Mouse (Mus musculus): Measurements from ENCODE around the gene Sac3d1. TPM values are rescaled to one million over a fixed set of nuclear protein-coding genes. Genes with fewer than 3 reads are reported as not detected.
"Not testable (repeated sequence)": the region's sequence is repeated elsewhere in the genome, so short reads cannot be mapped to it uniquely, and the experiment has no call there.

Gene Sac3d1
- 1 to 10 TPM; 9.2 to 9.3 TPM for total RNA-seq (2021)
- long read RNA-seq, experiment 1, transcript Sac3d1-201 (2 exons, 1,442 nt), result major isoform, 28 of 29 reads
- long read RNA-seq, experiment 1, partial matches to known transcripts, result 0 of 29 reads
- long read RNA-seq, experiment 1, other reads (novel, unspliced or antisense), result 1 of 29 reads
- long read RNA-seq, experiment 2, transcript Sac3d1-201 (2 exons, 1,442 nt), result major isoform, 20 of 20 reads
- long read RNA-seq, experiment 2, partial matches to known transcripts, result 0 of 20 reads
- long read RNA-seq, experiment 2, other reads (novel, unspliced or antisense), result 0 of 20 reads

GRCm38 (mm10) chr19:6117986-6118676 lies at the start of gene Sac3d1:
Gene Sac3d1 (minus strand): TSS chr19:6118650.
- intact Hi-C loops (cut with DNase I), result loop anchor here (2.0 to 5.0 kb wide), 2 partner anchors 33 to 71 kb away; partner anchors contain the start of genes Cdca5, Syvn1 and Zfpl1
- Histone ChIP-seq H3K27ac (peak within 1 kb of the TSS; percentile 92), H3K4me3 (peak within 1 kb of the TSS; percentile 78)
- no peak; the same call in 1 of the 2 replicates for TF ChIP-seq CTCF (IDR thresholded peaks at IDR 0.05)
- DNase-seq, result peak; percentile 88

GRCm38 (mm10) chr19:6166750-6167149 lies 48.3 kb upstream of the Sac3d1 start:
- intact Hi-C loops (cut with DNase I), result no loop called here
- TF ChIP-seq CTCF (IDR thresholded peaks at IDR 0.05), result no peak

GRCm38 (mm10) chr19:6163872-6164547 lies 45.6 kb upstream of the Sac3d1 start:
- intact Hi-C loops (cut with DNase I), result no loop called here
- peak overlapping the region; percentile 62 for H3K4me3 ChIP-seq
- no peak for TF ChIP-seq CTCF (IDR thresholded peaks at IDR 0.05)
- H3K27ac ChIP-seq, result peak overlapping the region; percentile 57; the same call in 1 of the 2 replicates
- DNase-seq, result peak; percentile 44

More at GRCm38 (mm10) chr19:6166750-6167149, 48.3 kb upstream of the Sac3d1 start:
- no peak for DNase-seq
- Histone ChIP-seq H3K4me3 (no peak overlapping the region), H3K27ac (no peak overlapping the region)

- Histone ChIP-seq H3K27ac (no peak overlapping the region), H3K4me3 (no peak overlapping the region)
- intact Hi-C loops (cut with DNase I), result no loop called here
- no peak for DNase-seq
- TF ChIP-seq CTCF (IDR thresholded peaks at IDR 0.05), result no peak
These were observed 38.8 kb upstream of the Sac3d1 start for GRCm38 (mm10) chr19:6157220-6157619.

GRCm38 (mm10) chr19:6156372-6156771 lies 37.9 kb upstream of the Sac3d1 start:
- Histone ChIP-seq H3K4me3 (no peak overlapping the region), H3K27ac (no peak overlapping the region)
- TF ChIP-seq CTCF (IDR thresholded peaks at IDR 0.05), result no peak
- no peak for DNase-seq
- intact Hi-C loops (cut with DNase I), result no loop called here

- no peak overlapping the region for H3K27ac ChIP-seq
- no peak for TF ChIP-seq CTCF (IDR thresholded peaks at IDR 0.05)
- no peak overlapping the region for H3K4me3 ChIP-seq
- intact Hi-C loops (cut with DNase I), result no loop called here
- DNase-seq, result no peak
These were observed 36.7 kb upstream of the Sac3d1 start for GRCm38 (mm10) chr19:6155174-6155573.

DNA sequence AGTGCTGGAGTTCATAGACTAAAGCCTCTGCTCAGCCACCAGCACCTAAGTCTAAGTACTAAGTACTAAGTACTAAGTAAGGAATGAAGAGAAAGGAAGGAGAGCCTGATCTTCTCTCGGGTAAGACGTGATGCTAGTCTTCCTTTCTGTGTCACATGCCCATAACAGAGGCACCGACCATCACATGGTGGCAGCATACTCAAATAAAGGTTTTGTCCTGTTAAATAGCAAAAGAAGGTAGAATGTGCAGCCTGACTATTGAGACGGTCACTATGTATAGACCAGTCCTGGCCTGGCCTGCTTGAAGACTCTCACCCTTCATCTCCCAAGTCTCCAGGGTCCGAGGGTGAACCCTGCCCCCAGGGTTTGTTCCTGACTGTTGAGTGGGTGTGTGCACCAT lies 26.4 kb upstream of the Sac3d1 start:
- Histone ChIP-seq H3K27ac (no peak overlapping the region), H3K4me3 (no peak overlapping the region)
- no peak for DNase-seq
- TF ChIP-seq CTCF (IDR thresholded peaks at IDR 0.05), result no peak
- intact Hi-C loops (cut with DNase I), result no loop called here

GRCm38 (mm10) chr19:6141394-6141749 lies 22.9 kb upstream of the Sac3d1 start, which contains the start of gene Arl2:
Gene Arl2 (minus strand): TSS chr19:6141548.
- peak; percentile 32; the same call in 1 of the 2 replicates for TF ChIP-seq CTCF (IDR thresholded peaks at IDR 0.05)

DNA sequence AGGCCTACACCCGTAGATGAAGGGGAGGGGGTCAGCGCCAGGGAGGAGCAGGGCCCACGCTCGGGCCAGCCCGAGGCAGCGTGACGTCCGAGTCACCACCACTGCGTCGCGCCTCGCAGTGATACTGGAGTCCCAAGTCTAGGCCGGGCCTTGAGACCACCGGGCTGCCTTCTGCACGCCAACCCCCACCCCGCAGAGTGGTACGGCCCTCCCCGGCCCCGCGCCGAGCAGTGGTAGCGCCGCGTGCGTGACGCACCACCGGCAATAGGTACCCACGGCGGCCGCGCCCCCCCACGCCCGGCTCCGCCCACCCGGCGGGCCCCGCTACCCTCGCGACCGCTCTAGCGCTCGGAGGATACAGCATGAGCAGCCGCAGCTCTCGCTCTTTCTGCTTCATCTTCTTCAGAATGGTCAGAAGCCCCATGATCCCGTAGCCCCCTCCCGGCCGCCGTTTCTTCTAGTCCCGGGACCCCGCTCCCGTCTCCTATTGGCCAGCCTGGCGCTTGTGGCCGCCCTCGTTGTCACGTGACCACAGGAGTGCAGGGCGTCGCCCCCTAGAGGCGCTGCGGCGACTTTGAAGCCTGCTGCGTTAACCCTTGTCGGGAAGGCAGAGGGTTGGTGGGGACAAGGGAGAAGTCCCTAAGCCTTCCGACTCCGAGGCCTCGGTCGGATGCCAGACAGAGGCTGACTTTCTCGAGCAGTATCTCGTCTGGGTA lies 22.4 kb upstream of the Sac3d1 start, which contains the start of gene Batf2:
TSS of gene Batf2 (plus strand) at position 306 of the 716 bp plus-strand sequence.
- TF ChIP-seq CTCF (IDR thresholded peaks at IDR 0.05), result peak; percentile 69
- peak; percentile 95 for DNase-seq
- Histone ChIP-seq H3K4me3 (peak within 1 kb of the TSS; percentile 97), H3K27ac (peak within 1 kb of the TSS; percentile 97)
- intact Hi-C loops (cut with DNase I), result loop anchor here (2.0 kb wide), 1 partner anchor 94 kb away; the partner anchor contains the start of gene Ppp2r5b

More at GRCm38 (mm10) chr19:6141394-6141749, 22.9 kb upstream of the Sac3d1 start, which contains the start of gene Arl2:
- peak within 1 kb of the TSS; percentile 97 for H3K4me3 ChIP-seq
- peak; percentile 74 for DNase-seq
- H3K27ac ChIP-seq, result peak within 1 kb of the TSS; percentile 97
- intact Hi-C loops (cut with DNase I), result loop anchor here (2.0 kb wide), 1 partner anchor 93 kb away; the partner anchor contains the start of gene Ppp2r5b

DNA sequence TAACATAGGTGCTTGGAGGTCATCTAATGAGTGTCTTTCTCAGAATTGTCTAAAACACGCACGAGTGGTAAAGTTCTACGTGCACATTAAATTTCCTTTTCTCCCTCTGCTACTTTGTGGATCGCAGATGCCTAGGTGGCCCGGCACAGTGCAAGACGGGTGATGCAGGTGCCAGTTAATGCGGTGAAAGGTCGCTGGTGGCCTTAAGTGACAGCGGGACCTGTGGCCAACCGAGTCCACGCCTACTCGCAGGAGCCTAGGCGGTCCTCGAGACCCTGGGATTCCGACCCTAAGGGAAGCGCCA lies 21.9 kb upstream of the Sac3d1 start:
- no peak for DNase-seq
- TF ChIP-seq CTCF (IDR thresholded peaks at IDR 0.05), result no peak
- peak overlapping the region; percentile 97 for H3K27ac ChIP-seq
- peak overlapping the region; percentile 97 for H3K4me3 ChIP-seq
- intact Hi-C loops (cut with DNase I), result loop anchor here (2.0 kb wide), 1 partner anchor 94 kb away; the partner anchor contains the start of gene Ppp2r5b

DNA sequence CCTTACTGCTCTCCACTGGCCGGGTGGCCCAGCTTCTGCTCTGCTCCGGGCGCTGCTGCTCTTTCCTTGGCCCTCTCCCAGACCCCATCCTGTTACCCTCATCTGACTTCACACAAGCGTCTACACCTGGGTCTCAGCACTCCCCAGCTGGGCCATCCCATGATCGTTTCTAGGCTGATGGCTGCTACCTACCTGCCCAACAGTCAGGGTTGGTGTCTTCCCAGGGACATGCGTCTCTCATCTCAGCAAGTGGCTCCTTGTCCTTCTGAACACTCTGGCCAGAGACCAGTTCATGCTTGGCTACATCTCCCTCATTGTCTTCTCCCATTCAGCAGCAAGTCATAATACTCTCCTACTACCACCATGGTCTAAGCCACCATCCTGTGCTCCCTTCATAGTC lies 21.3 kb upstream of the Sac3d1 start:
- intact Hi-C loops (cut with DNase I), result loop anchor here (2.0 kb wide), 1 partner anchor 95 kb away; the partner anchor contains the start of gene Ppp2r5b
- TF ChIP-seq CTCF (IDR thresholded peaks at IDR 0.05), result no peak
- no peak for DNase-seq
- H3K4me3 ChIP-seq, result peak overlapping the region; percentile 97
- H3K27ac ChIP-seq, result peak overlapping the region; percentile 97

- no peak for DNase-seq
- no peak overlapping the region for H3K27ac ChIP-seq
- intact Hi-C loops (cut with DNase I), result no loop called here
- no peak for TF ChIP-seq CTCF (IDR thresholded peaks at IDR 0.05)
- no peak overlapping the region for H3K4me3 ChIP-seq
These were observed 17.9 kb upstream of the Sac3d1 start for GRCm38 (mm10) chr19:6136397-6136796.

DNA sequence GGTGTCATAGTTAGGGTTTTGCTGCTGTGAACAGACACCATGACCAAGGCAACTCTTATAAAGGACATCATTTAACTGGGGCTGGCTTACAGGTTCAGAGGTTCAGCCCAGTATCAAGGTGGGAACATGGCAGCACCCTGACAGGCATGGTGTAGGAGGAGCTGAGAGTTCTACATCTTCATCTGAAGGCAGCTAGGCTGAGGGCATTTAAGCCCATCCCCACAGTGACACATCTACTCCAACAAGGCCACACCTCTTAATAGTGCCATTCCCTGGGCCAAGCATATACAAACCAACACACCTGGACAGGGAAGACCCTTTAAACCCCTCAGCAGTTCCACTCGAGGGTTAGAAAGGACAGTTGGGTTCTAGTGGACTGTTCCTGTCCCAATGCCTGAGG lies 14.7 kb upstream of the Sac3d1 start:
- DNase-seq; H3K27ac ChIP-seq; H3K4me3 ChIP-seq; intact Hi-C loops (cut with DNase I): not testable (repeated sequence)

Data from gastrocnemius, adult 2 months (tissue).